Mouse (Mus musculus) midbrain, postnatal 0 days (tissue): ENCODE results near the gene Rab3a. TPM values are rescaled to one million over a fixed set of nuclear protein-coding genes. Genes with fewer than 3 reads are reported as not detected.

ENCODE experiments used
- ATAC-seq: fragments of 200-750 bp; cut with Nextera tagmentation; 2 replicates; pipeline ENCODE4 v1.8.0; 2017; ENCODE audit warnings: moderate number of reproducible peaks, mild to moderate bottlenecking, moderate TSS enrichment, moderate library complexity; ENCODE audit not compliant: low FRiP score
- DNase-seq: peaks from one replicate; pipeline ENCODE4 v3.0.0-alpha.2; 2015; ENCODE audit warnings: low spot score
- H3K27ac ChIP-seq: fragments of 300-500 bp; sonication (generic); 2 replicates; pipeline ENCODE4 v1.5.1; 2014; ENCODE audit warnings: low read depth, mild to moderate bottlenecking, low read length, mixed read lengths
- H3K27me3 ChIP-seq: fragments of 300-500 bp; sonication (generic); 2 replicates; pipeline ENCODE4 v1.6.1; 2014; ENCODE audit warnings: low read length, control low read depth, mixed read lengths; ENCODE audit not compliant: insufficient read depth
- H3K36me3 ChIP-seq: fragments of 300-500 bp; sonication (generic); 2 replicates; pipeline ENCODE4 v1.6.1; 2014; ENCODE audit warnings: low read length, control low read depth, mixed read lengths; ENCODE audit not compliant: insufficient read depth
- H3K4me1 ChIP-seq: fragments of 300-500 bp; sonication (generic); 2 replicates; pipeline ENCODE4 v1.6.1; 2014; ENCODE audit warnings: mild to moderate bottlenecking, control low read depth, antibody characterized with exemption, low read length, mixed read lengths; ENCODE audit not compliant: insufficient read depth
- H3K4me2 ChIP-seq: fragments of 300-500 bp; sonication (generic); 2 replicates; pipeline ENCODE4 v1.6.1; 2014; ENCODE audit warnings: low read depth, mild to moderate bottlenecking, low read length, mixed read lengths; ENCODE audit not compliant: poor library complexity, severe bottlenecking
- H3K4me3 ChIP-seq: fragments of 300-500 bp; sonication (generic); 2 replicates; pipeline ENCODE4 v1.5.1; 2014; ENCODE audit warnings: low read depth, mild to moderate bottlenecking, low read length, moderate library complexity
- H3K9ac ChIP-seq: fragments of 300-500 bp; sonication (generic); replicated peaks from 2 replicates; pipeline ENCODE4 v1.6.1; 2014; ENCODE audit warnings: mild to moderate bottlenecking, low read length, moderate library complexity, mixed read lengths; ENCODE audit not compliant: poor library complexity, severe bottlenecking
- H3K9me3 ChIP-seq: fragments of 300-500 bp; sonication (generic); 2 replicates; pipeline ENCODE4 v1.6.1; 2016; ENCODE audit warnings: low read length, control low read depth
- CTCF ChIP-seq: IDR thresholded peaks from 2 replicates; pipeline ENCODE4 v1.5.1; 2016; ENCODE audit warnings: antibody characterized with exemption, mild to moderate bottlenecking
- WGBS: fragments of 180-500 bp; shearing (Covaris S2); extraction: QIAGEN DNeasy Blood & Tissue Kit; methylation state at CpG from one replicate; pipeline ENCODE4 v1.1.7; 2014; 5-methylcytosine and 5-hydroxymethylcytosine counted together
- polyA plus RNA-seq: library from polyadenylated mRNA; unstranded; fragments of >200 nt; fragmentation: Nextera tagmentation; extraction: Ambion mirVana; gene quantifications from 2 replicates; pipeline ENCODE4 v1.2.1, GENCODE M21; 2015
- total RNA-seq: library from RNA; depleted of rRNA; stranded (reverse); fragments of >200 nt; gene quantifications from 2 replicates; pipeline ENCODE4 v1.2.3, GENCODE M21; 2014

Rab3a gene
- total and polyA plus RNA-seq, 2 experiments from 2014 or later, result 670 to 726 TPM

DNA sequence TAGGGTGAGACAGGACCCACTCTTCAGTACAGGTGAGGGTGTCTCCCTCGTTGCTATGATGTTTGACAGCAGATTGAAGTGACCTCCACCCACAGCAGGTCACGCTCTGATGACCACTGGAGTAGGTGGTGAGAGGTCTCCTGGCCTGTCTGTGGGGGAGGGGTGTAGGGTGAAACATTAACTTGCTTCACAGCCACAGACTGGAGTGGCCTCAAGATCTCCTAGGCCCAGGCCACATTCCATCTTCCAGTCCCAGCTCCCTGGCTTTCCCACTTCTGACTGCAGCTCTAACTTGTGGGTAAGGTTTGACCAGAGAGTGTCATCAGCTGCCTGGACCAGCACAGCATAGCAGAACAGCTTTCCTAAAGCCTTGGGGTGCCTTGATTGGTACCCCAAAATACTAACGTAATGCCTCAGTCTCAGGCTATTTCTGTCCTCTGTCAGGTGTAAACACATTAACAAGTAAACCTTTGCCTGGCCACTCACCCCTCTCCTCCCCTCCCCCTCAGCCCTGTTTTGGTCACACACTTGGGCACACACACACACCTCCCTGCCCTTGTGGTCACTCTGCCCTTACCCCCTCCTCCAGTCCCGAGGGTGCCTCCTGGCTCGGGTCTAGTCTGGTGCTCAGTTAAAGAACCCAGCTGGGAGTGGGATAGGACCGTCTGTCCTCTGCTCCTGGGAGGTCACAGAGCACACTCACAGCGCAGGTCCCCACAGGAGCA lies 30.8 kb upstream of the Rab3a start, which contains the start of gene Pde4c:
Gene Pde4c (plus strand): TSS at position 235 of the 725 bp plus-strand sequence.
- Histone ChIP-seq H3K9ac (no peak within 1 kb of the TSS), H3K4me3 (no peak within 1 kb of the TSS), H3K4me2 (no peak within 1 kb of the TSS), H3K4me1 (no peaks in the 10 kb centered on the region), H3K9me3 (no peaks in the 10 kb centered on the region), H3K27me3 (no peaks in the 10 kb centered on the region), H3K36me3 (no peaks in the 10 kb centered on the region), H3K27ac (no peak within 1 kb of the TSS)
- no peak for TF ChIP-seq CTCF
- 62% methylated on average over 7 of the region's 7 CpGs for WGBS
- DNase-seq (no peak), ATAC-seq (no peak)

DNA sequence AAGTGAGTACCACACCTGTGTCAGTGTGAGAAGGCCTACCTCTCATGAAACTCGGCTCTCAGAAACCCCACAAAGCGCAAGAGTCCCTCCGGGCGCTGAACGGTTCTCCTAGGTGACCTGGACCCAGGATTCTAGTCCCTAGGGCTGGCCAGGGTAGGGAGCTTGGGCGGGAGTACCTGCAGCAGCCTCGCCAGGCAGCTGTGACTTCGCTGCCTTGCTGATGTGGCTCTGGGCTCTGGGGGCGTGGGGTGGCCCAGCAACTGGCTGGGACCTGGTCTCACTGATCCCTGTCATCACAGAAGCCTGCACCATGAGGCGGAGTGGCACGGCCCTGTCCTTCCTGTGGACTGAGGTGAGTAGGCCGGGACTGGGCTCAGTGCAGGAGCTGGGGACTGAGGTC lies 30.3 kb upstream of the Rab3a start:
- Histone ChIP-seq H3K9me3 (no peaks in the 10 kb centered on the region), H3K36me3 (no peaks in the 10 kb centered on the region), H3K27me3 (0 out of 2 replicates have a peak, but pooled peaks cover 1% of the 10 kb centered on the region), H3K4me1 (no peaks in the 10 kb centered on the region), H3K4me3 (no peak overlapping the region), H3K9ac (no peak overlapping the region), H3K4me2 (no peak overlapping the region), H3K27ac (no peak overlapping the region)
- TF ChIP-seq CTCF, result no peak
- ATAC-seq, result no peak
- DNase-seq, result no peak
- 83% methylated on average over 12 of the region's 12 CpGs for WGBS

DNA sequence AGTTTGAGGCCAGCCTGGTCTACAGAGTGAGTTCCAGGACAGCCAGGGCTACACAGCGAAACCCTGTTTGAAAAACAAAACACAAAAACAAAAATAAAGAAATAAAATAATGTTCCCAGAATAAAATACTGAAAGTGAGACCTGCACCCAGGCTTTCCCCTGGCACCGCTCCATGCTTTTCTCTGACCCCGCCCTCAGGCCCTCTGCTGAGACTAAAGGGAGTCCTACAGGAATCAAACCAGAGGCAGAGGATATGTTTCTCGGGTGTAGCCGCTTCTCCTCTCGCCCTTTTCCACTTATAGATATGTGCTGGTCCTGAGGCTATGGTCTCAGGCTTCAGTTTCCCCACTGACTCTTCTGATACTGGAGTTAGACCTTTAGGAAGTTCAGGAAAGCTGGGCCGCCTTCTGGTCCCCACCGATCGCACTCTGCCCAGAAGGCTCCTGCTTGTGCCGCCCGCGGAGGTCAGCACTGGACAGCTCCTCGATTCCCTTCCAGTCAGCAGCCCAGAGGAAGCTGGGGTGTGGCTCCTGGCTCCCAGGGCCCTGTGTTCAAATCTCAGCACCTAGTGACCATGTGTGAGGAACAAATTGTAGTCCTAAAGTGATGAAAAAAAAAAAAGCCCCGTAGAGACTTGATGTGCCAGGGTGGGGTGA lies 28.6 kb upstream of the Rab3a start:
- no peak for TF ChIP-seq CTCF
- Histone ChIP-seq H3K36me3 (no peaks in the 10 kb centered on the region), H3K27ac (no peak overlapping the region), H3K4me3 (no peak overlapping the region), H3K4me2 (no peak overlapping the region), H3K9ac (no peak overlapping the region), H3K27me3 (peaks cover 8% of the 10 kb centered on the region), H3K9me3 (no peaks in the 10 kb centered on the region), H3K4me1 (no peaks in the 10 kb centered on the region)
- ATAC-seq (no peak), DNase-seq (no peak)
- WGBS, result 27% methylated on average over 14 of the region's 14 CpGs

DNA sequence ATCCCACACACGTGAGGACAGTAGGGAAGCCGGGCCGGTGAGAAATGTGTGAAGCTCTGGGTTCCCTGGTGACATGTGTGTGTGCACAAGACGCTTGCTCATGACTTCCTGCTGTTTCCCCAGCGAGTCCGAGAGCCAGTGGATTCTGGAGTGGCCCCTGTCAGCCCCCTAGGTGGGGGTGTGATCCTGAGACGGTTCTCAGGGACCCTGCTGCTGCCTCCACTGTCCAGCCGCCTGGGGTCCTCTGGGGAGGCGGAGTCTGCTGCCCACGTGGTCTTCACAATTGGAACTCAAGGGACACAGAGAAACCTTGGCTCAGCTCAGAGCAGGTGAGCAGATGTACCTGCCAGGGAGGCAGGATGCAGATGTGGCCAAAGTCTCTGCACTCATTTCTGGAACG lies 27.8 kb upstream of the Rab3a start:
- no peak for ATAC-seq
- Histone ChIP-seq H3K4me1 (no peaks in the 10 kb centered on the region), H3K36me3 (no peaks in the 10 kb centered on the region), H3K4me2 (no peak overlapping the region), H3K9ac (no peak overlapping the region), H3K4me3 (no peak overlapping the region), H3K27ac (no peak overlapping the region), H3K9me3 (no peaks in the 10 kb centered on the region), H3K27me3 (peaks cover 8% of the 10 kb centered on the region)
- no peak for TF ChIP-seq CTCF
- no peak for DNase-seq
- 42% methylated on average over 11 of the region's 11 CpGs for WGBS

DNA sequence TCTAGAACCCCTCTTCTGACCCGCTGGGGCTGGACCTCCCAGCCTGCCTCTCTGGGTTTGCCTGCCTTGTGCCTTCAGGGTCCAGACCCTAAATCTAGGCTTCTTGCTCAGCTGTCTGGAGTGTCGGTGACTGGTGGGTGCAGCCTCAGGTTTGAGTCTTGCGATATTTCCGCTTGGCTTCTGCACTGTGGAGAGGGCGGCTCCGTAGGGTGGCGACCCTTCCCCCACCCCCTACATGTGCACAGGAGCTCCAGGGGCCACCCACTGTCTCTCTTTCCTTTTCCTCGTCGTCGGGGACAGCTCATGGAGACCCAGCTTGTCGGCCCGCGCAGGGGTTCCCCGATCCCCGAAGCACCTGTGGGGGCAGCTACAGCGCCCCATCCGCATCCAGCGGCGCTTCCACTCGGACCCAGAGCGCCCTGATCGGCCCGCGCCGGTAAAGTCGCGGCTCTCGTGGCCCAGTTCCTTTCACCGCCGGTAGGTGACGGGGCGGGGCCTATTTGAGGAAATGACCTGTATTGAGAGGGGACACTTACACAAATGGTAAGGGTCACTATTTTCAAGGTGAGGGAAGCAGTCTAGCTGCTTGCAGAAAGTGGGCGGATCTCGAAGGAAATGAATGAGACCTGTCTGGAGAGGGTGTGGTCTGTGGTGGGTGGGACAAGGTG lies 24.5 kb upstream of the Rab3a start:
- H3K27me3 ChIP-seq, result peaks cover 14% of the 10 kb centered on the region
- DNase-seq (no peak), ATAC-seq (no peak)
- peak overlapping the region; percentile 9; the same call in 1 of the 2 replicates for H3K4me3 ChIP-seq
- H3K4me1 ChIP-seq, result no peaks in the 10 kb centered on the region
- peak overlapping the region; percentile 23; the same call in 1 of the 2 replicates for H3K4me2 ChIP-seq
- no peaks in the 10 kb centered on the region for H3K9me3 ChIP-seq
- 8% methylated on average over 34 of the region's 34 CpGs for WGBS
- H3K27ac ChIP-seq, result no peak overlapping the region
- 0 out of 2 replicates have a peak overlapping the region, but pooled peaks have one; percentile 2 for H3K9ac ChIP-seq
- H3K36me3 ChIP-seq, result no peaks in the 10 kb centered on the region
- peak; percentile 41 for TF ChIP-seq CTCF

DNA sequence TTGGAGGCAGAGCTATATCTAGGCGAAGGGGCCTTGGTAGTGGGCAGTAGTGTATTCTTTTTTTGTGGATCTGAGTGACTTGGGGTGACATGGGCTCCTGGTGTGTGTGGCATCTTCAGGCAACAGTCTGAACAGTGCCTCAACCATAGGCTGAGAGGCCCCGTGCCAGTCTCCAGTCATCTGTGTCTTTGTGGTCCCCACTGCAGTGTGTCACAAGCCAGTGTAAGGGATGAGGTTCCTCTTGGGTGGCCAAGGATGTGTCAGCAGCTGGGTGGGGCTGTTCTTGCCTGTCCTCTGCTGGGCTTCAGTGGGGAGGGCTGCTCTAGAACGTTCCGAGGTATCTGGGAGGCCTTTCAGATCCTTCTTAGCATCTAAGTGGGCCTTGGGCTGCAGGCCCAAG lies 23.5 kb upstream of the Rab3a start:
- Histone ChIP-seq H3K27ac (no peak overlapping the region), H3K36me3 (no peaks in the 10 kb centered on the region), H3K9me3 (no peaks in the 10 kb centered on the region), H3K9ac (no peak overlapping the region), H3K4me3 (no peak overlapping the region), H3K27me3 (peaks cover 14% of the 10 kb centered on the region), H3K4me2 (no peak overlapping the region), H3K4me1 (no peaks in the 10 kb centered on the region)
- TF ChIP-seq CTCF, result no peak
- no peak for ATAC-seq
- 84% methylated on average over 4 of the region's 4 CpGs for WGBS
- no peak for DNase-seq
